Mouse (Mus musculus) kidney, postnatal 0 days (tissue): ENCODE results near the gene Arhgef28. TPM values are rescaled to one million over a fixed set of nuclear protein-coding genes. Genes with fewer than 3 reads are reported as not detected.

Source experiments
- ATAC-seq: fragments of 200-750 bp; cut with Nextera tagmentation; replicated peaks from 2 replicates; pipeline ENCODE4 v1.8.0; 2017; ENCODE audit warnings: low read depth, moderate number of reproducible peaks, moderate TSS enrichment, moderate library complexity; ENCODE audit not compliant: low FRiP score
- DNase-seq: peaks from one replicate; pipeline ENCODE4 v3.0.0-alpha.2; 2016; ENCODE audit warnings: low spot score
- H3K27ac ChIP-seq: fragments of 300-500 bp; sonication (generic); 2 replicates; pipeline ENCODE4 v1.5.1; 2014; ENCODE audit warnings: mild to moderate bottlenecking
- H3K27me3 ChIP-seq: fragments of 300-500 bp; sonication (generic); 2 replicates; pipeline ENCODE4 v1.6.1; 2014; ENCODE audit warnings: low read length, mixed read lengths; ENCODE audit not compliant: insufficient read depth
- H3K36me3 ChIP-seq: fragments of 300-500 bp; sonication (generic); 2 replicates; pipeline ENCODE4 v1.6.1; 2014; ENCODE audit warnings: low read length, mixed read lengths; ENCODE audit not compliant: insufficient read depth
- H3K4me1 ChIP-seq: fragments of 300-500 bp; sonication (generic); replicated peaks from 2 replicates; pipeline ENCODE4 v1.6.1; 2014; ENCODE audit warnings: antibody characterized with exemption, low read length, mixed read lengths; ENCODE audit not compliant: insufficient read depth
- H3K4me2 ChIP-seq: fragments of 300-500 bp; sonication (generic); 2 replicates; pipeline ENCODE4 v1.6.1; 2014; ENCODE audit warnings: mild to moderate bottlenecking, low read length, moderate library complexity, mixed read lengths
- H3K4me3 ChIP-seq: fragments of 300-500 bp; sonication (generic); replicated peaks from 2 replicates; pipeline ENCODE4 v1.5.1; 2014; ENCODE audit warnings: low read depth, low read length
- H3K9ac ChIP-seq: fragments of 300-500 bp; sonication (generic); 2 replicates; pipeline ENCODE4 v1.6.1; 2014; ENCODE audit warnings: low read depth, low read length
- H3K9me3 ChIP-seq: fragments of 300-500 bp; sonication (generic); replicated peaks from 2 replicates; pipeline ENCODE4 v1.6.1; 2016; ENCODE audit warnings: low read length, inconsistent platforms, mixed read lengths
- CTCF ChIP-seq: IDR thresholded peaks from 2 replicates; pipeline ENCODE4 v1.5.1; 2016; ENCODE audit warnings: antibody characterized with exemption, low read depth, mild to moderate bottlenecking, moderate library complexity
- WGBS: fragments of 180-500 bp; shearing (Covaris S2); extraction: QIAGEN DNeasy Blood & Tissue Kit; methylation state at CpG from one replicate; pipeline ENCODE4 v1.1.7; 2014; 5-methylcytosine and 5-hydroxymethylcytosine counted together
- polyA plus RNA-seq: library from polyadenylated mRNA; unstranded; fragments of >200 nt; fragmentation: Nextera tagmentation; extraction: Ambion mirVana; gene quantifications from 2 replicates; pipeline ENCODE4 v1.2.1, GENCODE M21; 2015

The Arhgef28 gene
- polyA plus RNA-seq, 1 experiment from 2014 or later: 58.3 TPM

- no peak for TF ChIP-seq CTCF
- Histone ChIP-seq H3K27ac (no peak overlapping the region), H3K27me3 (no peaks in the 10 kb centered on the region)
Observed at GRCm38 (mm10) chr13:98121993-98122392, 84.2 kb downstream of the Arhgef28 start.

DNA sequence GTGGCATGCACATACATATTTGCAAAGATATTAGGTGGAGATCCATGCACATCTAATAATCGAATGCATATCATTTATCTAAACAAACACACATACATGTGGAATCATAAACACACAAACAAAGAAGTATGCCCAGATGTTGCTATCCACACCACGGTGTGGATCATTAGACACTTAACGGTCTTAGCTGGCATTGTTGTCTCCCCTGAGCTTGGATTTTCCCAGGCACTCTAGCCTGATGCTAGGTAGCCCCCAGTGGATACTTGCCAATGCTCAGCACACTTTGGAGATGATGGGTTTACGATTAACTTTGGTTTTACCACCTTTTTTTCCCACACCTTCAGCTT lies 85.1 kb downstream of the Arhgef28 start:
- Histone ChIP-seq H3K4me1 (no peaks in the 10 kb centered on the region; the same call in 1 of the 2 replicates), H3K4me2 (no peak overlapping the region), H3K9ac (no peak overlapping the region), H3K27ac (0 out of 2 replicates have a peak overlapping the region, but pooled peaks have one; percentile 42), H3K36me3 (no peaks in the 10 kb centered on the region), H3K9me3 (no peaks in the 10 kb centered on the region), H3K4me3 (no peak overlapping the region), H3K27me3 (no peaks in the 10 kb centered on the region)
- no peak for DNase-seq
- no peak for TF ChIP-seq CTCF
- no peak for ATAC-seq
- WGBS: 83% methylated on average over 4 of the region's 4 CpGs

More at GRCm38 (mm10) chr13:98121993-98122392, 84.2 kb downstream of the Arhgef28 start:
- no peaks in the 10 kb centered on the region; the same call in 1 of the 2 replicates for H3K4me1 ChIP-seq
- H3K4me2 ChIP-seq: no peak overlapping the region
- 61% methylated on average over 5 of the region's 5 CpGs for WGBS
- no peaks in the 10 kb centered on the region for H3K9me3 ChIP-seq
- no peak for DNase-seq
- no peaks in the 10 kb centered on the region for H3K36me3 ChIP-seq
- H3K9ac ChIP-seq: no peak overlapping the region
- peak; percentile 65 for ATAC-seq
- no peak overlapping the region for H3K4me3 ChIP-seq

GRCm38 (mm10) chr13:98120356-98121123 lies 85.7 kb downstream of the Arhgef28 start:
- H3K4me2 ChIP-seq: no peak overlapping the region
- no peaks in the 10 kb centered on the region for H3K9me3 ChIP-seq
- WGBS: 73% methylated on average over 11 of the region's 11 CpGs
- H3K27me3 ChIP-seq: no peaks in the 10 kb centered on the region
- ATAC-seq: no peak
- H3K27ac ChIP-seq: peak overlapping the region; percentile 42; the same call in 1 of the 2 replicates
- no peak overlapping the region for H3K9ac ChIP-seq
- H3K36me3 ChIP-seq: no peaks in the 10 kb centered on the region
- no peak for TF ChIP-seq CTCF
- no peak overlapping the region for H3K4me3 ChIP-seq
- no peak for DNase-seq
- no peaks in the 10 kb centered on the region; the same call in 1 of the 2 replicates for H3K4me1 ChIP-seq

DNA sequence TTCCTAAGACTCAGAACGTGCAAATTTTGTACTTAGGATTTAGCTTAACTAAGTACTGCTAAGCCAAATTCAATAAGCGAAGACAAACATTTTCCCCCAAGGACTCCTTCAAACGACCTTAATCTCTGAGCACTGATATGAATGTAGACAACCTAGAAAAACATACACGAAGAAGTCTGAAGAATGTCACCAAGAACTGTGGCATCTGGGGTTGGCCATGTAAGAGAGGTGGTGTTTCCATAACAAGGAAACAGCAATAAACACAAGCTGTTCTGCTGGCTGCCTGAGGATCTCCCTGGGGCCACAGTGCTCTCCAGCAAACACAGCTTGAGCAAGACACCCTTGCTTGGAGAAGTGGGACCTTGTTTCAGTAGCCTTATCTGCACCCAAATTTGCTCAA lies 87.9 kb downstream of the Arhgef28 start:
- WGBS: 62% methylated on average over 4 of the region's 4 CpGs
- no peaks in the 10 kb centered on the region for H3K36me3 ChIP-seq
- no peak for DNase-seq
- no peak overlapping the region for H3K4me2 ChIP-seq
- H3K9ac ChIP-seq: no peak overlapping the region
- no peak for TF ChIP-seq CTCF
- H3K4me1 ChIP-seq: no peaks in the 10 kb centered on the region
- peak overlapping the region; percentile 39; the same call in 1 of the 2 replicates for H3K27ac ChIP-seq
- H3K4me3 ChIP-seq: no peak overlapping the region
- no peaks in the 10 kb centered on the region for H3K9me3 ChIP-seq
- no peak for ATAC-seq
- H3K27me3 ChIP-seq: no peaks in the 10 kb centered on the region

DNA sequence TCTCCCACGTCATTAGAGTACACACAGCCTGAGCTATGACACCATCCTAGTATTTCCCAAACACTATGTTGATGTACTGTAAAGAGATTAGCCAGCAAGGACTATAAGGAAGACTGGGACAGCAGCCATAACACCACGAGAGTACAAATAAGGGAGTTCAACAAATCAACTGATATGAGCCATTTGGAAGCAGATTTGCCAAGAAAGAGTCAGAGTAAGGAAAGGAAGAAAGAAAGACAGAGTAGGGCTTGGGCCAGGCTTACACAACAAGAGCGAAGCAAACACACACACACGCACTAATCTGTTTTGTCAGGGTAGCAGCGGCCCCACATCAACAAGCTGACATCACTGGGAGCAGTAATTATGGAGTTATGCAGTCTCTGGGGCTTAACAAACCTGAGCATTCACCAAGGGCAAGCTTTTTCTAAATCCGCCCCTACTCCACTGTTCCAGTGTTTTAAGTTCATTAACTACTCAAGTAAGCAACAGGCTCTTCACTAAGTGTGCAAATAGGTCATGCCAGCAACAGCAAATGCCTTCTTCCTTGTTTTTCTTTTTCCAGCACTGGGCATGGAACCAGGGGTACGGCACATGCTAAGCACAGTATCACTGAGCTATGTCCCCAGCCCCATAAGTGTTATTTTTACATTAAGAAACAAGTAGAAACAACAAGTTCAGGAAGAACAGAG lies 88.5 kb downstream of the Arhgef28 start:
- Histone ChIP-seq H3K4me2 (no peak overlapping the region), H3K4me1 (no peaks in the 10 kb centered on the region), H3K4me3 (no peak overlapping the region), H3K27me3 (no peaks in the 10 kb centered on the region), H3K27ac (peak overlapping the region; percentile 39), H3K9ac (no peak overlapping the region), H3K36me3 (no peaks in the 10 kb centered on the region), H3K9me3 (no peaks in the 10 kb centered on the region)
- TF ChIP-seq CTCF: no peak
- peak; percentile 66 for DNase-seq
- WGBS: 68% methylated on average over 7 of the region's 7 CpGs
- ATAC-seq: no peak; the same call in 1 of the 2 replicates

DNA sequence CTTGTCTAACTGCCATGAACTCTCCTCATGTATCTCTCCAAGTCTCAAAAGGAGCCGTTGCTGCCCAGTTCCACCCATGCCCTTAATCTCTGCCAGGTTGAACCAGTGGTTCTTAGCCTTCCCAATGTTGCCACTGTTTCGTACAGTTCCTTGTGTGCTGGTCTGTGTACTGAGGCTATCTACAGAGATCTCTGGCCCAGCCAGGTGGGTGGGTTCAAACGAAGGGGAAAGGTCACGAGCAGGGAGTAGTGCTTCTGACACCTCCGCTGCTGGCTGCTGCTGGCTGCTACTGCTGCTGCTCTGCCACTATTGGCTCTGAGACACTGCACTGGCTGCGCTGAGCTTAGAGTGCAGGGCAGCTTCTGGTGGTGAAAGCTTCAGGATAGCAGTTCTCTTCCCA lies 90.6 kb downstream of the Arhgef28 start:
- Histone ChIP-seq H3K27ac (no peak overlapping the region), H3K27me3 (no peaks in the 10 kb centered on the region), H3K4me1 (no peaks in the 10 kb centered on the region), H3K36me3 (no peaks in the 10 kb centered on the region), H3K4me2 (no peak overlapping the region), H3K4me3 (no peak overlapping the region), H3K9me3 (no peaks in the 10 kb centered on the region), H3K9ac (no peak overlapping the region)
- DNase-seq: no peak
- 62% methylated on average over 6 of the region's 6 CpGs for WGBS
- ATAC-seq: no peak
- no peak for TF ChIP-seq CTCF
